Mouse (Mus musculus): ENCODE measurements around the gene Hist1h1t. TPM values are rescaled to one million over a fixed set of nuclear protein-coding genes. Genes with fewer than 3 reads are reported as not detected.
A peak's percentile ranks its signal among the peaks of the same experiment; 100 is the strongest.

The Hist1h1t gene
- polyA plus RNA-seq, 1 experiment from 2014 or later: not detected

- no peak overlapping the region for H3K4me3 ChIP-seq
- H3K36me3 ChIP-seq: no peaks in the 10 kb centered on the region
- no peaks in the 10 kb centered on the region for H3K27me3 ChIP-seq
- no peak overlapping the region for H3K27ac ChIP-seq (replicated peaks)
- peaks cover 32% of the 10 kb centered on the region for H3K4me1 ChIP-seq (replicated peaks)
- no peak overlapping the region for H3K9ac ChIP-seq
- no peaks in the 10 kb centered on the region for H3K9me3 ChIP-seq
- ATAC-seq (ENCODE audit: low read depth): no peak
- 69% methylated on average over 5 of the region's 5 CpGs for WGBS
- H3K4me2 ChIP-seq: peak overlapping the region; percentile 98
Observed at GRCm38 (mm10) chr13:23740910-23741309, 45.3 kb downstream of the Hist1h1t start.

GRCm38 (mm10) chr13:23742007-23742406, 46.4 kb downstream of the Hist1h1t start:
- no peak for ATAC-seq (ENCODE audit: low read depth)
- H3K4me3 ChIP-seq: no peak overlapping the region

DNA sequence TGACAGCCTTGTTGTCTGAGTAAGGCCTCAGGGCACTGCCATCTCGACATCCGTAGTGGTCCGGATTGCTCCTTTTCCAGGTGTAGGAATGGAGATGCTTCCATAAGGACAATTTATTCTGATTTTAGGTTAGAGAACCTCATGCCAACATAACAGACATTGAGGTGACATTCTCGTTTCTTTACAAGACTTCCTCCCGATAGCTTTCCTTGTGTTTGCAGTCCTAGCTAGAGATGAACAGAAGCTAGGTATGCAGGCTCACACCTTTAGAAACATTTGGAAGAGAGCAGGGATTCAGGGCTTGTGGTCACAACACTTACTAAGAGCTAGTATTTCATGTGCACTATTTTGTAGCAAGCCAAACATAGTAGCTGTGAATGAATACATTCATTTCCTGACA, 47.6 kb downstream of the Hist1h1t start:
- no peak overlapping the region for H3K9ac ChIP-seq
- ATAC-seq (ENCODE audit: low read depth): no peak
- no peaks in the 10 kb centered on the region for H3K27me3 ChIP-seq
- H3K36me3 ChIP-seq: no peaks in the 10 kb centered on the region
- no peak overlapping the region for H3K4me3 ChIP-seq
- no peaks in the 10 kb centered on the region for H3K9me3 ChIP-seq
- peaks cover 39% of the 10 kb centered on the region for H3K4me1 ChIP-seq (replicated peaks)
- H3K4me2 ChIP-seq: no peak overlapping the region
- 86% methylated on average over 5 of the region's 5 CpGs for WGBS
- no peak overlapping the region for H3K27ac ChIP-seq (replicated peaks)

More at GRCm38 (mm10) chr13:23742007-23742406, 46.4 kb downstream of the Hist1h1t start:
- Histone ChIP-seq H3K4me2 (no peak overlapping the region), H3K9me3 (no peaks in the 10 kb centered on the region), H3K36me3 (no peaks in the 10 kb centered on the region), H3K9ac (no peak overlapping the region), H3K27ac (replicated peaks) (no peak overlapping the region), H3K4me1 (replicated peaks) (peaks cover 33% of the 10 kb centered on the region), H3K27me3 (no peaks in the 10 kb centered on the region)

- 0 out of 2 replicates have a peak overlapping the region, but pooled peaks have one; percentile 31 for H3K9ac ChIP-seq
- peaks cover 39% of the 10 kb centered on the region for H3K4me1 ChIP-seq (replicated peaks)
- 51% methylated on average over 4 of the region's 4 CpGs for WGBS
- no peak overlapping the region for H3K4me3 ChIP-seq
- H3K36me3 ChIP-seq: no peaks in the 10 kb centered on the region
- no peak for ATAC-seq (ENCODE audit: low read depth)
- no peaks in the 10 kb centered on the region for H3K9me3 ChIP-seq
- peak overlapping the region; percentile 71 for H3K4me2 ChIP-seq
- H3K27me3 ChIP-seq: no peaks in the 10 kb centered on the region
- H3K27ac ChIP-seq (replicated peaks): 0 out of 2 replicates have a peak overlapping the region, but pooled peaks have one; percentile 9
Observed at GRCm38 (mm10) chr13:23743963-23744362, 48.3 kb downstream of the Hist1h1t start.

DNA sequence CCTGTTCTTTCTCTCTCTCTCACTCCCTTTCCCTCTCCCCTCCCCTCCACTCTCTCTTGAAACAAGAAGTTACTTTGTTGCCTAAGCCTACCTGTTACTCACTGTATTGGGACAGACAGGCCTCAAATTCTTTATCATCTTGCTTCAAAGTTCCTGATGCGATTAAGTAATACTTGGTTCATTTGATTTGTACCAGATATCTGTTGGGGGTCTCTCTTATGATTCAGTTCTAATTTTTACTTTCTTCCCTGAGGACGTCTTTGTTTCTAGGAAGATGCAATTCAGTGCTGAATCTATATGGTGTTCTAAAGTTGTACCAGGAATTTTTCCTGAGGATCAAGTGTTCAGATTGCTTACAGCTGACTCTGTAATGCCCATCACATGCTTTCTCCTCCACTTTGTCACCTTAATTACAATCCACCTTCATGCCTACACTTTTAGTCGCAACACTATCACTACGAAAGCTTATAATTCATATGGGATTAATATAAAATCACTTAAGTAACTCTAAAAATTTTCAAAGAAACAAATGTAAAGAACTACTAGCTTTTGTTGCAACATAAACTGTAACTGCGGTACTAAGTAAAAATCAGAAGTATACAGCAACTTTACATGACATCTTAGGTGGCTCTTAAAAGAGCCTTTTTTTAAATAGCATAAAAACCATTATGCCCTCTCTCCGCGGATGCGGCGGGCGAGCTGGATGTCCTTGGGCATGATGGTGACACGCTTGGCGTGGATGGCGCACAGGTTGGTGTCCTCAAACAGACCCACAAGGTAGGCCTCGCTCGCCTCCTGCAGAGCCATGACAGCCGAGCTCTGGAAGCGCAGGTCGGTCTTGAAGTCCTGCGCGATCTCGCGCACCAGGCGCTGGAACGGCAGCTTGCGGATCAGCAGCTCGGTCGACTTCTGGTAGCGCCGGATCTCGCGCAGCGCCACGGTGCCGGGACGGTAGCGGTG, 49.1 kb downstream of the Hist1h1t start:
- WGBS: 1% methylated on average over 16 of the region's 36 CpGs
- Histone ChIP-seq H3K4me1 (replicated peaks) (peaks cover 33% of the 10 kb centered on the region), H3K9ac (peak overlapping the region; percentile 52; the same call in 1 of the 2 replicates), H3K27me3 (no peaks in the 10 kb centered on the region), H3K4me3 (peak overlapping the region; percentile 41), H3K27ac (replicated peaks) (0 out of 2 replicates have a peak overlapping the region, but pooled peaks have one; percentile 9), H3K9me3 (no peaks in the 10 kb centered on the region), H3K4me2 (peak overlapping the region; percentile 71), H3K36me3 (no peaks in the 10 kb centered on the region)
- no peak for ATAC-seq (ENCODE audit: low read depth)

GRCm38 (mm10) chr13:23745381-23746161, 50.0 kb downstream of the Hist1h1t start, which contains the start of gene Hist1h3c:
TSS of gene Hist1h3c (minus strand) at chr13:23745602.
- ATAC-seq (ENCODE audit: low read depth): peak; percentile 57
- Histone ChIP-seq H3K27me3 (no peaks in the 10 kb centered on the region), H3K27ac (replicated peaks) (peak within 1 kb of the TSS; percentile 95), H3K9ac (peak within 1 kb of the TSS; percentile 61), H3K9me3 (no peaks in the 10 kb centered on the region), H3K4me2 (peak within 1 kb of the TSS; percentile 71), H3K36me3 (no peaks in the 10 kb centered on the region), H3K4me1 (replicated peaks) (peaks cover 26% of the 10 kb centered on the region), H3K4me3 (peak within 1 kb of the TSS; percentile 41)
- WGBS: under 1% methylated on average over 25 of the region's 28 CpGs

Small RNA genes lying within 50 kb of the gene (microRNA-seq; reads per million reads assigned to microRNA genes)
- not detected for gene Gm44314
- not detected for gene Gm44350

Other genes starting within 250 kb of the Hist1h1t start
- 0.07 TPM in 1 of 2 replicates, not detected in the other for gene Btn1a1, start 229.9 kb upstream of the Hist1h1t start, polyA plus RNA-seq (2015; fragmentation: Nextera tagmentation; extraction: Ambion mirVana)
- 0.12 and 0.21 TPM in 2 replicates for gene Btn2a2, start 207.0 kb upstream of the Hist1h1t start, polyA plus RNA-seq (2015; fragmentation: Nextera tagmentation; extraction: Ambion mirVana)
- 2.4 and 2.6 TPM in 2 replicates for gene Hist1h4h, start 164.8 kb upstream of the Hist1h1t start, polyA plus RNA-seq (2015; fragmentation: Nextera tagmentation; extraction: Ambion mirVana)
- gene Hist1h2af, start 161.9 kb upstream of the Hist1h1t start, polyA plus RNA-seq (2015; fragmentation: Nextera tagmentation; extraction: Ambion mirVana): 0.95 TPM in 1 of 2 replicates, not detected in the other
- 1.1 and 1.3 TPM in 2 replicates for gene Hist1h3g, start 160.4 kb upstream of the Hist1h1t start, polyA plus RNA-seq (2015; fragmentation: Nextera tagmentation; extraction: Ambion mirVana)
- gene Hist1h2bh, start 152.4 kb upstream of the Hist1h1t start, polyA plus RNA-seq (2015; fragmentation: Nextera tagmentation; extraction: Ambion mirVana): 0.61 TPM in 1 of 2 replicates, not detected in the other
- gene Hist1h3f, start 151.8 kb upstream of the Hist1h1t start, polyA plus RNA-seq (2015; fragmentation: Nextera tagmentation; extraction: Ambion mirVana): not detected in 2 replicates
- not detected in 2 replicates for gene Hist1h4f, start 144.2 kb upstream of the Hist1h1t start, polyA plus RNA-seq (2015; fragmentation: Nextera tagmentation; extraction: Ambion mirVana)
- gene Hist1h1d, start 142.6 kb upstream of the Hist1h1t start, polyA plus RNA-seq (2015; fragmentation: Nextera tagmentation; extraction: Ambion mirVana): 0.11 and 0.22 TPM in 2 replicates
- 2.0 and 3.2 TPM in 2 replicates for gene Hist1h3e, start 133.4 kb upstream of the Hist1h1t start, polyA plus RNA-seq (2015; fragmentation: Nextera tagmentation; extraction: Ambion mirVana)
- 12.3 and 18.7 TPM in 2 replicates for gene Hist1h2ae, start 124.6 kb upstream of the Hist1h1t start, polyA plus RNA-seq (2015; fragmentation: Nextera tagmentation; extraction: Ambion mirVana)
- gene Hist1h2bg, start 124.4 kb upstream of the Hist1h1t start, polyA plus RNA-seq (2015; fragmentation: Nextera tagmentation; extraction: Ambion mirVana): 2.2 and 3.5 TPM in 2 replicates
- gene Hist1h2bf, start 121.6 kb upstream of the Hist1h1t start, polyA plus RNA-seq (2015; fragmentation: Nextera tagmentation; extraction: Ambion mirVana): 0.81 and 1.6 TPM in 2 replicates
- gene Hist1h2ad, start 121.4 kb upstream of the Hist1h1t start, polyA plus RNA-seq (2015; fragmentation: Nextera tagmentation; extraction: Ambion mirVana): 1.2 and 1.3 TPM in 2 replicates
- 0.63 and 2.0 TPM in 2 replicates for gene Hist1h3d, start 120.1 kb upstream of the Hist1h1t start, polyA plus RNA-seq (2015; fragmentation: Nextera tagmentation; extraction: Ambion mirVana)
- 37.3 and 43.1 TPM in 2 replicates for gene Hist1h4d, start 114.2 kb upstream of the Hist1h1t start, polyA plus RNA-seq (2015; fragmentation: Nextera tagmentation; extraction: Ambion mirVana)
- 1.6 and 2.1 TPM in 2 replicates for gene Hist1h2be, start 74.7 kb upstream of the Hist1h1t start, polyA plus RNA-seq (2015; fragmentation: Nextera tagmentation; extraction: Ambion mirVana)
- gene Hist1h1e, start 73.3 kb upstream of the Hist1h1t start, polyA plus RNA-seq (2015; fragmentation: Nextera tagmentation; extraction: Ambion mirVana): 6.1 and 8.1 TPM in 2 replicates
- gene Hist1h2ac, start 11.9 kb upstream of the Hist1h1t start, polyA plus RNA-seq (2015; fragmentation: Nextera tagmentation; extraction: Ambion mirVana): 0.40 and 0.66 TPM in 2 replicates
- 25.7 and 28.2 TPM in 2 replicates for gene Hist1h2bc, start 11.6 kb upstream of the Hist1h1t start, polyA plus RNA-seq (2015; fragmentation: Nextera tagmentation; extraction: Ambion mirVana)
- 2.3 and 2.5 TPM in 2 replicates for gene Hist1h4c, start 2.6 kb downstream of the Hist1h1t start, polyA plus RNA-seq (2015; fragmentation: Nextera tagmentation; extraction: Ambion mirVana)
- 3.7 and 4.0 TPM in 2 replicates for gene Hfe, start 15.0 kb downstream of the Hist1h1t start, polyA plus RNA-seq (2015; fragmentation: Nextera tagmentation; extraction: Ambion mirVana)
- gene Hist1h1c, start 43.0 kb downstream of the Hist1h1t start, polyA plus RNA-seq (2015; fragmentation: Nextera tagmentation; extraction: Ambion mirVana): 12.5 and 13.1 TPM in 2 replicates
- 1.5 and 2.7 TPM in 2 replicates for gene Hist1h3c, start 49.8 kb downstream of the Hist1h1t start, polyA plus RNA-seq (2015; fragmentation: Nextera tagmentation; extraction: Ambion mirVana)
- gene Hist1h2bb, start 50.9 kb downstream of the Hist1h1t start, polyA plus RNA-seq (2015; fragmentation: Nextera tagmentation; extraction: Ambion mirVana): not detected in 2 replicates
- gene Hist1h2ab, start 55.3 kb downstream of the Hist1h1t start, polyA plus RNA-seq (2015; fragmentation: Nextera tagmentation; extraction: Ambion mirVana): 5.1 and 9.7 TPM in 2 replicates
- 0.96 and 2.3 TPM in 2 replicates for gene Hist1h3b, start 56.5 kb downstream of the Hist1h1t start, polyA plus RNA-seq (2015; fragmentation: Nextera tagmentation; extraction: Ambion mirVana)
- gene Hist1h4b, start 61.2 kb downstream of the Hist1h1t start, polyA plus RNA-seq (2015; fragmentation: Nextera tagmentation; extraction: Ambion mirVana): 2.3 TPM in 1 of 2 replicates, not detected in the other
- 1.1 TPM in 1 of 2 replicates, not detected in the other for gene Hist1h4a, start 65.4 kb downstream of the Hist1h1t start, polyA plus RNA-seq (2015; fragmentation: Nextera tagmentation; extraction: Ambion mirVana)
- gene Hist1h3a, start 66.6 kb downstream of the Hist1h1t start, polyA plus RNA-seq (2015; fragmentation: Nextera tagmentation; extraction: Ambion mirVana): 1.1 and 1.5 TPM in 2 replicates
- gene Hist1h1a, start 67.9 kb downstream of the Hist1h1t start, polyA plus RNA-seq (2015; fragmentation: Nextera tagmentation; extraction: Ambion mirVana): not detected in 2 replicates
- gene Trim38, start 74.1 kb downstream of the Hist1h1t start, polyA plus RNA-seq (2015; fragmentation: Nextera tagmentation; extraction: Ambion mirVana): not detected in 2 replicates
- gene Slc17a2, start 111.2 kb downstream of the Hist1h1t start, polyA plus RNA-seq (2015; fragmentation: Nextera tagmentation; extraction: Ambion mirVana): not detected in 2 replicates
- gene Slc17a3, start 143.6 kb downstream of the Hist1h1t start, polyA plus RNA-seq (2015; fragmentation: Nextera tagmentation; extraction: Ambion mirVana): not detected in 2 replicates
- not detected in 2 replicates for gene Slc17a1, start 171.9 kb downstream of the Hist1h1t start, polyA plus RNA-seq (2015; fragmentation: Nextera tagmentation; extraction: Ambion mirVana)
- gene Slc17a4, start 219.2 kb downstream of the Hist1h1t start, polyA plus RNA-seq (2015; fragmentation: Nextera tagmentation; extraction: Ambion mirVana): 0.08 and 0.13 TPM in 2 replicates
- not detected in 2 replicates for gene Hist1h2ba, start 238.3 kb downstream of the Hist1h1t start, polyA plus RNA-seq (2015; fragmentation: Nextera tagmentation; extraction: Ambion mirVana)
- not detected in 2 replicates for gene Hist1h2aa, start 238.6 kb downstream of the Hist1h1t start, polyA plus RNA-seq (2015; fragmentation: Nextera tagmentation; extraction: Ambion mirVana)